Mouse (Mus musculus) hindbrain, postnatal 0 days (tissue): ENCODE measurements around the gene Tesk1. TPM values are rescaled to one million over a fixed set of nuclear protein-coding genes. Genes with fewer than 3 reads are reported as not detected.
"Not testable (repeated sequence)": the region's sequence is repeated elsewhere in the genome, so short reads cannot be mapped to it uniquely, and the experiment has no call there.

Experiments used
- ATAC-seq: fragments of 200-750 bp; cut with Nextera tagmentation; 2 replicates; pipeline ENCODE4 v1.8.0; 2017; ENCODE audit warnings: mild to moderate bottlenecking, moderate TSS enrichment, moderate library complexity
- DNase-seq: peaks from one replicate; pipeline ENCODE4 v3.0.0-alpha.2; 2015; ENCODE audit warnings: low spot score
- H3K27ac ChIP-seq: fragments of 300-500 bp; sonication (generic); 2 replicates; pipeline ENCODE4 v1.5.1; 2014; ENCODE audit warnings: mild to moderate bottlenecking
- H3K27me3 ChIP-seq: fragments of 300-500 bp; sonication (generic); 2 replicates; pipeline ENCODE4 v1.6.1; 2014; ENCODE audit warnings: low read length, mixed read lengths; ENCODE audit not compliant: insufficient read depth
- H3K36me3 ChIP-seq: fragments of 300-500 bp; sonication (generic); 2 replicates; pipeline ENCODE4 v1.6.1; 2014; ENCODE audit warnings: low read length, mixed read lengths; ENCODE audit not compliant: insufficient read depth
- H3K4me1 ChIP-seq: fragments of 300-500 bp; sonication (generic); 2 replicates; pipeline ENCODE4 v1.6.1; 2014; ENCODE audit warnings: antibody characterized with exemption, low read length, mixed read lengths; ENCODE audit not compliant: insufficient read depth
- H3K4me2 ChIP-seq: fragments of 300-500 bp; sonication (generic); 2 replicates; pipeline ENCODE4 v1.6.1; 2014; ENCODE audit warnings: low read depth, mild to moderate bottlenecking, low read length, moderate library complexity, mixed read lengths
- H3K4me3 ChIP-seq: fragments of 300-500 bp; sonication (generic); 2 replicates; pipeline ENCODE4 v1.5.1; 2014; ENCODE audit warnings: low read length
- H3K9ac ChIP-seq: fragments of 300-500 bp; sonication (generic); replicated peaks from 2 replicates; pipeline ENCODE4 v1.6.1; 2014; ENCODE audit warnings: mild to moderate bottlenecking, low read length, moderate library complexity, mixed read lengths
- H3K9me3 ChIP-seq: fragments of 300-500 bp; sonication (generic); 2 replicates; pipeline ENCODE4 v1.6.1; 2016; ENCODE audit warnings: low read length, mixed read lengths
- CTCF ChIP-seq: IDR thresholded peaks from 2 replicates; pipeline ENCODE4 v1.5.1; 2016; ENCODE audit warnings: antibody characterized with exemption, control low read depth, low read depth
- WGBS: fragments of 180-500 bp; shearing (Covaris S2); extraction: QIAGEN DNeasy Blood & Tissue Kit; methylation state at CpG from one replicate; pipeline ENCODE4 v1.1.7; 2014; 5-methylcytosine and 5-hydroxymethylcytosine counted together
- polyA plus RNA-seq: library from polyadenylated mRNA; unstranded; fragments of >200 nt; fragmentation: Nextera tagmentation; extraction: Ambion mirVana; gene quantifications from 2 replicates; pipeline ENCODE4 v1.2.1, GENCODE M21; 2015
- total RNA-seq: library from RNA; depleted of rRNA; stranded (reverse); fragments of >200 nt; gene quantifications from 2 replicates; pipeline ENCODE4 v1.2.3, GENCODE M21; 2014

Tesk1 gene
- total and polyA plus RNA-seq, 2 experiments from 2014 or later = 17.8 to 171 TPM

GRCm38 (mm10) chr4:43478906-43479832, 37.4 kb downstream of the Tesk1 start:
- H3K27me3 ChIP-seq = no peaks in the 10 kb centered on the region
- WGBS = 54% methylated on average over 24 of the region's 24 CpGs
- peak; percentile 66 for TF ChIP-seq CTCF
- 0 out of 2 replicates have a peak, but pooled peaks cover 3% of the 10 kb centered on the region for H3K4me1 ChIP-seq
- H3K9ac ChIP-seq = no peak overlapping the region
- H3K9me3 ChIP-seq = no peaks in the 10 kb centered on the region
- DNase-seq (peak; percentile 71), ATAC-seq (no peak)
- no peaks in the 10 kb centered on the region for H3K36me3 ChIP-seq
- no peak overlapping the region for H3K4me2 ChIP-seq
- H3K27ac ChIP-seq = no peak overlapping the region
- H3K4me3 ChIP-seq = no peak overlapping the region

GRCm38 (mm10) chr4:43480985-43481384, 39.2 kb downstream of the Tesk1 start:
- H3K4me2 ChIP-seq = no peak overlapping the region
- H3K4me1 ChIP-seq = 0 out of 2 replicates have a peak, but pooled peaks cover 3% of the 10 kb centered on the region
- DNase-seq = no peak
- H3K27ac ChIP-seq = no peak overlapping the region
- H3K9me3 ChIP-seq = no peaks in the 10 kb centered on the region
- H3K36me3 ChIP-seq = no peaks in the 10 kb centered on the region
- no peak overlapping the region for H3K4me3 ChIP-seq
- 90% methylated on average over 5 of the region's 5 CpGs for WGBS
- no peaks in the 10 kb centered on the region for H3K27me3 ChIP-seq
- no peak overlapping the region for H3K9ac ChIP-seq
- TF ChIP-seq CTCF = no peak
- no peak for ATAC-seq

- TF ChIP-seq CTCF = no peak
- Histone ChIP-seq H3K36me3 (no peaks in the 10 kb centered on the region), H3K27me3 (no peaks in the 10 kb centered on the region), H3K9ac (no peak overlapping the region), H3K9me3 (no peaks in the 10 kb centered on the region), H3K4me3 (no peak overlapping the region), H3K27ac (no peak overlapping the region), H3K4me2 (no peak overlapping the region), H3K4me1 (0 out of 2 replicates have a peak, but pooled peaks cover 3% of the 10 kb centered on the region)
- 76% methylated on average over 7 of the region's 7 CpGs for WGBS
- no peak for ATAC-seq
- no peak for DNase-seq
These were observed 40.2 kb downstream of the Tesk1 start for GRCm38 (mm10) chr4:43481894-43482456.

GRCm38 (mm10) chr4:43482591-43482990, 40.9 kb downstream of the Tesk1 start:
- no peak for DNase-seq

GRCm38 (mm10) chr4:43483535-43484091, 41.9 kb downstream of the Tesk1 start, which contains the start of gene Sit1:
Sit1 (minus strand) TSS chr4:43483734.
- no peak within 1 kb of the TSS for H3K27ac ChIP-seq
- ATAC-seq = no peak
- no peaks in the 10 kb centered on the region for H3K4me1 ChIP-seq
- WGBS = 64% methylated on average over 12 of the region's 12 CpGs
- H3K27me3 ChIP-seq = no peaks in the 10 kb centered on the region
- H3K4me2 ChIP-seq = no peak within 1 kb of the TSS
- DNase-seq = no peak
- no peak within 1 kb of the TSS for H3K9ac ChIP-seq
- TF ChIP-seq CTCF = no peak
- H3K36me3 ChIP-seq = no peaks in the 10 kb centered on the region
- no peak within 1 kb of the TSS for H3K4me3 ChIP-seq
- H3K9me3 ChIP-seq = no peaks in the 10 kb centered on the region

More at GRCm38 (mm10) chr4:43482591-43482990, 40.9 kb downstream of the Tesk1 start:
- H3K27me3 ChIP-seq = no peaks in the 10 kb centered on the region
- H3K27ac ChIP-seq = no peak overlapping the region
- 0 out of 2 replicates have a peak, but pooled peaks cover 3% of the 10 kb centered on the region for H3K4me1 ChIP-seq
- H3K4me3 ChIP-seq = no peak overlapping the region
- ATAC-seq = no peak
- no peak for TF ChIP-seq CTCF
- 64% methylated on average over 10 of the region's 10 CpGs for WGBS
- H3K36me3 ChIP-seq = no peaks in the 10 kb centered on the region
- H3K9me3 ChIP-seq = no peaks in the 10 kb centered on the region
- no peak overlapping the region for H3K9ac ChIP-seq
- H3K4me2 ChIP-seq = no peak overlapping the region

- not testable (repeated sequence) for H3K9me3 ChIP-seq, H3K4me1 ChIP-seq, H3K4me2 ChIP-seq, ATAC-seq, DNase-seq, H3K27ac ChIP-seq, H3K36me3 ChIP-seq, H3K9ac ChIP-seq, H3K27me3 ChIP-seq, H3K4me3 ChIP-seq
- TF ChIP-seq CTCF = 0 out of 2 replicates have a peak, but pooled peaks have one; percentile 9
- 83% methylated on average over 5 of the region's 5 CpGs for WGBS
These were observed 43.9 kb downstream of the Tesk1 start for GRCm38 (mm10) chr4:43485666-43486065.
